ENCODE assay signal across 13 mouse cellular contexts in the genomic region with DNA sequence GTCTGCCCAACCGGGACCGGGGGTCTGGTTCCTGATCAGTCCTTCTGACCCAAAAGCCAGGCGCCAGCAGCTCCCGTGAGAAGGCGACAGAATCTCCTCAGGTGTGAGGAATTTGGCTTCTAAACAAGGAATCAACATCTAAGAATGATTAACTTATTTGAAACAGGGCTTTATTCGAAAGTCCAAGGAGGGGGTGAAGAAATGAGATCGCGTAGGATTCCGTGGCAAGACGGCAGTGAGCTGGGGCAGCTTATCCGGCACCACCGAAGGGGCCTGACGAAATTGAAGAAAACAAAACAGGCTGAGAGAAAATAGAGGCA. TPM values are rescaled to one million over a fixed set of nuclear protein-coding genes. Genes with fewer than 3 reads are reported as not detected.
A peak's percentile ranks its signal among the peaks of the same experiment; 100 is the strongest.
DNase-seq lines count a peak whose midpoint lies in the region; ATAC-seq lines count a peak whose summit lies in the region.
"Had no signal": no experiment of that assay in that cellular context is flagged by ENCODE, and none has a peak within 500 bp of the region (broad histone marks: within the 10 kb centered on the region; RNA-seq: fewer than 3 reads in every experiment).

No protein-coding gene starts in this region.

- H3K9ac ChIP-seq in midbrain, embryonic 13.5 days (replicated peaks): no peak overlapping the region

- 96% methylated on average over 13 of the region's 13 CpGs for WGBS in limb, embryonic 10.5 days
- WGBS in midbrain, embryonic 13.5 days: 90% methylated on average over 13 of the region's 13 CpGs

- no peak for ATAC-seq in midbrain, embryonic 13.5 days

- no peak overlapping the region for H3K4me2 ChIP-seq in midbrain, embryonic 13.5 days (replicated peaks)
- H3K4me2 ChIP-seq: liver, embryonic 11.5 days had no signal

- H3K4me1 ChIP-seq in limb, embryonic 10.5 days: peaks cover 29% of the 10 kb centered on the region
- H3K4me1 ChIP-seq in midbrain, embryonic 13.5 days (replicated peaks): no peaks in the 10 kb centered on the region

- DNase-seq in thymus, postnatal 4 days: peak; percentile 6
- DNase-seq in thymus, postnatal 0 days (ENCODE audit: low spot score): no peak
- peak; percentile 86 for DNase-seq in kidney, adult 9 months
- no peak for DNase-seq in limb, embryonic 10.5 days (ENCODE audit: low spot score)
- no peak for DNase-seq in layer of hippocampus, adult 9-11 months
- no peak for DNase-seq in gastrocnemius, postnatal 4 days (ENCODE audit: low spot score in 2 of 2)
- DNase-seq: adrenal gland, adult 2 months; lung, adult 2 months; lung, postnatal 36 days had no signal

- H3K27me3 ChIP-seq in limb, embryonic 10.5 days (ENCODE audit: low read depth, poor library complexity, severe bottlenecking): no peaks in the 10 kb centered on the region
- no peaks in the 10 kb centered on the region for H3K27me3 ChIP-seq in midbrain, embryonic 13.5 days

- H3K27ac ChIP-seq in limb, embryonic 10.5 days: peak overlapping the region; percentile 79; the same call in 1 of the 2 replicates
- no peak overlapping the region for H3K27ac ChIP-seq in midbrain, embryonic 13.5 days
- H3K27ac ChIP-seq: embryonic facial prominence, embryonic 10.5 days had no signal

- no peak overlapping the region for H3K4me3 ChIP-seq in limb, embryonic 10.5 days
- no peak overlapping the region for H3K4me3 ChIP-seq in midbrain, embryonic 13.5 days (replicated peaks)
- H3K4me3 ChIP-seq: embryonic facial prominence, embryonic 10.5 days; heart, adult 2 months had no signal

- H3K9me3 ChIP-seq in limb, embryonic 10.5 days (replicated peaks): no peaks in the 10 kb centered on the region
- no peaks in the 10 kb centered on the region for H3K9me3 ChIP-seq in midbrain, embryonic 13.5 days
- H3K9me3 ChIP-seq: embryonic facial prominence, embryonic 10.5 days had no signal

- peaks cover 4% of the 10 kb centered on the region; the same call in 1 of the 2 replicates for H3K36me3 ChIP-seq in limb, embryonic 10.5 days
- H3K36me3 ChIP-seq in midbrain, embryonic 13.5 days: no peaks in the 10 kb centered on the region

RNA-seq across cellular contexts. Expression of a gene that starts 24.3 kb away (rescaled TPM):
- polyA plus RNA-seq in thymus, postnatal 0 days (2015; fragmentation: Nextera tagmentation; extraction: Ambion mirVana): 116 and 122 TPM in 2 replicates
- polyA plus RNA-seq in limb, embryonic 10.5 days (2016; fragmentation: Nextera tagmentation; extraction: Ambion mirVana): 196 and 306 TPM in 2 replicates
- 517 and 614 TPM in 2 replicates for polyA plus RNA-seq in midbrain, embryonic 13.5 days (2015; fragmentation: Nextera tagmentation; extraction: Ambion mirVana)
- 10 to 100 TPM; 66.9 to 68.6 TPM for total RNA-seq in gastrocnemius, postnatal 4 days (2021)

Comparison
In these comparisons a context has a peak if more than half of its experiments do, and no peak if none do; other contexts are left out.
1. DNase-seq: peak in thymus, postnatal 4 days (single experiment) and kidney, adult 9 months (single experiment); none in thymus, postnatal 0 days (single experiment), limb, embryonic 10.5 days (single experiment), layer of hippocampus, adult 9-11 months (single experiment) and gastrocnemius, postnatal 4 days (0 of 2).